Mouse (Mus musculus): ENCODE measurements around the gene Arhgap8.
A peak's percentile ranks its signal among the peaks of the same experiment; 100 is the strongest.

Arhgap8 gene

GRCm38 (mm10) chr15:84803685-84804084 lies 83.8 kb downstream of the Arhgap8 start:
- peak; percentile 6 for DNase-seq (ENCODE audit: low spot score)

DNA sequence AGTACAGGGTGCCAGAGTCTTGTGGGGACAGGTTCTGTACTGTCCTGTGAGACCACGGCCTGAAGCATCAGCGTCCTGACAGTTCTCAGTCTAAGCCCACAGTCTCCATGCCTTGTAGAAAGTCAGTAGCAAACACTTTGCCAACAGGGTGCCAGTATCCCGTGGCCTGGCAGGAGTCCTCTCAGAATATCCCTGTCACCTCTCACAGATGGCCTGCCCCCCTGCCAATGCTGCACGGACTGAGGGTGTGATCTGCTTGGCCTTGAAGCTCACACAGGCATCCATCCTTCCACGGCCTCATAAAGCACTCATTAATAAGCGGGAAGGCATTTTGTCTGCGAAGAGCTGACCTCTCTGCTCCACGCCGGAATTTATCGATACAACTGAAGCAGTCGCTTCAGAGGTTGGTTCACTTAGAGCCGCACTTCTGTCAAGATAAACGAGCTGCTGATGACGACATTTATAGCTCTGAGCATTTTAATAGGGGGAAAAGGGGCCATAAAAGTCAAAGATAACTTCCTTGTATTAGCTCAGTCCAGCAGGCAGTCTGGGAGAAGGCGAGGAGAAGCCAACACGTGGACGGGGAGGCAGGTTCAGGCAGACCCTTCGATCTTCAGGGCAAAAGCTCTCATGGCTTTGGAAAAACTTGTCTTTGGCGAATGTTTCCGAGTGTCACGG lies 89.6 kb downstream of the Arhgap8 start:
- no peak for DNase-seq (ENCODE audit: low spot score)

- DNase-seq (ENCODE audit: low spot score) = no peak
Observed at GRCm38 (mm10) chr15:84811126-84811525, 91.3 kb downstream of the Arhgap8 start.

- DNase-seq (ENCODE audit: low spot score) = no peak
Observed at GRCm38 (mm10) chr15:84812831-84813357, 93.0 kb downstream of the Arhgap8 start.

DNA sequence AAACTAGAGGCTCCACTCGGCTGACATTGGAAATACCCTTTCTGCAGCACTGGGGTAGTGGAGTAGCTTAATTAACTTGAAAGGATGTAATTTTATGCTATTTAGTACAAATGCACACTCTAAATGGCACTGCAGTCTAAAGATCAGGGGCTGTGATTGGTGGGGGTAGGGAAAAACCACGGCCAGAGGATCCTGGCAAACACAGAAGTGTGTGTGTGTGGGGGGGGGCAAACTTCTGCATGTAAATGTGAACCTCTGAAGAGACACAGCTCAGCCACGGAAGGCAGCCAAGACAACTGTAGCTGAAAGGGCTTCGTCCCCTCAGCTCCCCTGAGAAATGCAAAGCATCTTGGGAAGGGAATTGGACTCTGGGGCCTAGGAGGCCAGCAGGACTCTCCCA lies 95.3 kb downstream of the Arhgap8 start:
- DNase-seq (ENCODE audit: low spot score) = no peak

- no peak for DNase-seq (ENCODE audit: low spot score)
Observed at GRCm38 (mm10) chr15:84817589-84817988, 97.7 kb downstream of the Arhgap8 start.

GRCm38 (mm10) chr15:84818284-84818683 lies 98.4 kb downstream of the Arhgap8 start:
- no peak for DNase-seq (ENCODE audit: low spot score)

GRCm38 (mm10) chr15:84820811-84821210 lies 101.0 kb downstream of the Arhgap8 start:
- DNase-seq (ENCODE audit: low spot score) = no peak
